Mouse (Mus musculus): Measurements from ENCODE around the gene Actr10. TPM values are rescaled to one million over a fixed set of nuclear protein-coding genes. Genes with fewer than 3 reads are reported as not detected.

Gene Actr10
- total and polyA plus RNA-seq, 3 experiments: 60.2 to 168 (median 135) TPM

- in situ Hi-C loops (cut with MboI; ENCODE audit: low pct_ligation_motif_present, low pct_unique_long_range_greater_than_20kb, low sequenced_read_pairs): loop anchor here (10.0 to 25.0 kb wide), 2 partner anchors 416 to 674 kb away; partner anchors contain the start of gene Pygl
- Histone ChIP-seq H3K27me3 (replicated peaks) (no peaks in the 10 kb centered on the region), H3K4me2 (ENCODE audit: insufficient read depth, low read depth, poor library complexity, severe bottlenecking) (peak overlapping the region; percentile 39), H3K4me3 (replicated peaks in 1 of 3; ENCODE audit: low read depth in 2 of 3, low read length in 2 of 3, poor library complexity in 1 of 3) (no peak overlapping the region), H3K79me2 (replicated peaks; ENCODE audit: control insufficient read depth, extremely low read depth, insufficient read depth, poor library complexity, severe bottlenecking) (no peaks in the 10 kb centered on the region), H3K9ac (ENCODE audit: insufficient read depth, low read depth) (no peak overlapping the region), H3K9me3 (replicated peaks; ENCODE audit: low read length) (peaks cover 2% of the 10 kb centered on the region), H3K4me1 (ENCODE audit: control insufficient read depth in 1 of 2, insufficient read depth in 2 of 2) (peaks cover 6 to 34% of the 10 kb centered on the region in 2 experiments), H3K27ac (ENCODE audit: insufficient read depth, low read depth) (no peak overlapping the region), H3K36me3 (replicated peaks in 1 of 2; ENCODE audit: control insufficient read depth in 1 of 2, insufficient read depth in 1 of 2, low read length in 1 of 2) (no peaks in the 10 kb centered on the region)
- TF ChIP-seq MEF2A (IDR thresholded peaks at IDR 0.05; ENCODE audit: borderline replicate concordance, low read depth, low read length): peak; percentile 32; the same call in 1 of the 2 replicates
- TF ChIP-seq NELFE (IDR thresholded peaks at IDR 0.05; ENCODE audit: low read depth, low read length): peak; percentile 39; the same call in 1 of the 2 replicates
- peak; percentile 68 to 94 for TF ChIP-seq CTCF (conservative IDR thresholded peaks at IDR 0.05 in 1 of 2, IDR thresholded peaks at IDR 0.05 in 1 of 2; ENCODE audit: low read depth in 2 of 2, low read length in 2 of 2)
- TF ChIP-seq UBTF (IDR thresholded peaks at IDR 0.05; ENCODE audit: low read depth, low read length): no peak
- peak; percentile 80 for TF ChIP-seq ZC3H11A (IDR thresholded peaks at IDR 0.05; ENCODE audit: low read depth, low read length)
- no peak for TF ChIP-seq BHLHE40 (IDR thresholded peaks at IDR 0.05; ENCODE audit: low read depth, low read length)
- TF ChIP-seq ELF1 (IDR thresholded peaks at IDR 0.05; ENCODE audit: low read depth, low read length): no peak
- TF ChIP-seq ZNF384 (IDR thresholded peaks at IDR 0.05; ENCODE audit: low read depth, low read length): no peak
- no peak for TF ChIP-seq ZMIZ1 (IDR thresholded peaks at IDR 0.05; ENCODE audit: low read depth, low read length)
- TF ChIP-seq GABPA (IDR thresholded peaks at IDR 0.05; ENCODE audit: insufficient replicate concordance, low read depth, low read length): no peak
- TF ChIP-seq RAD21 (IDR thresholded peaks at IDR 0.05; ENCODE audit: low read depth, low read length): peak; percentile 94
- TF ChIP-seq SMC3 (IDR thresholded peaks at IDR 0.05; ENCODE audit: low read depth, low read length): peak; percentile 87
- DNase-seq (ENCODE audit: extremely low read depth): peak; percentile 83
- dilution Hi-C loops (cut with MboI; ENCODE audit: extremely low pct_ligation_motif_present, extremely low pct_unique_long_range_greater_than_20kb, low sequenced_read_pairs): no loop called here
These were observed 26.6 kb upstream of the Actr10 start for GRCm38 (mm10) chr12:70911029-70911428.

DNA sequence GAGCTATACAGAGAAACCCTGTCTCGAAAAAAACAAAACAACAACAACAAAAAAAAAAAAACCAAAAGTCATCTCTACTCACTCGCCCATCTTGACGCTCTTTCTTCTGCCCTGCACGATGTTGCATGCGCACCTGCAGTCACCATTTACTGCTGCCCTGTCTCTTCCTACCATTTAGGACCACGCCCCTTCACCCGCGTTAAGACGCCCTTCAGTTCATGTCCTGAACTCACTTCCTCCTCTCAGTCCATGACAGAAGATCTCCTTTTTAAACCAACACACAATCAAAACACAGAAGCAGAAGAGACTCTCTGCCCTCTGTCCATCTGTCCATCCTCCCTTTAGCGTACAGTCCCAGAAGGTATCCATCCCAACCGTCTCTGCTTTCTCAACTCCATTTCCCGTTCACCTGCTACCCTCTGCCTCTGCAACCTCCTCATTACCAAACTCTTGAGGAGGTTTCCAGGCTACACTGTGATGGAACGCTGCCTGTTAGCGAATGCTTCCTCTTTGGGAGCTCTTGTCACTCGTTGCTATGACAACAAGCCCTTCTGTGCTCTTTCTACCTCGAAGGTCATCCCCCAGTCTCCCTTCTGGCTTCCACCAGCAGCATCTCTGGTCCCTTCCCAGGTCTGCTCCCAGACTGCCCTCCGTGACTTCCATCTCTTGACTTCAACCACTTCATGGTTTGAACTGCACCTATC is 25.8 kb upstream of the Actr10 start:
- peaks cover 6 to 34% of the 10 kb centered on the region in 2 experiments for H3K4me1 ChIP-seq (ENCODE audit: control insufficient read depth in 1 of 2, insufficient read depth in 2 of 2)
- TF ChIP-seq JUND (conservative IDR thresholded peaks at IDR 0.05; ENCODE audit: low read depth, low read length) (no peak), MXI1 (IDR thresholded peaks at IDR 0.05; ENCODE audit: low read depth, low read length) (0 out of 2 replicates have a peak, but pooled peaks have one; percentile 25)
- H3K9ac ChIP-seq (ENCODE audit: insufficient read depth, low read depth): no peak overlapping the region
- H3K79me2 ChIP-seq (replicated peaks; ENCODE audit: control insufficient read depth, extremely low read depth, insufficient read depth, poor library complexity, severe bottlenecking): no peaks in the 10 kb centered on the region
- no peak overlapping the region for H3K27ac ChIP-seq (ENCODE audit: insufficient read depth, low read depth)
- dilution Hi-C loops (cut with MboI; ENCODE audit: extremely low pct_ligation_motif_present, extremely low pct_unique_long_range_greater_than_20kb, low sequenced_read_pairs): no loop called here
- in situ Hi-C loops (cut with MboI; ENCODE audit: low pct_ligation_motif_present, low pct_unique_long_range_greater_than_20kb, low sequenced_read_pairs): loop anchor here (10.0 to 25.0 kb wide), 2 partner anchors 417 to 675 kb away; partner anchors contain the start of gene Pygl
- peak; percentile 44 for DNase-seq (ENCODE audit: extremely low read depth)
- H3K36me3 ChIP-seq (replicated peaks in 1 of 2; ENCODE audit: control insufficient read depth in 1 of 2, insufficient read depth in 1 of 2, low read length in 1 of 2): no peaks in the 10 kb centered on the region
- no peaks in the 10 kb centered on the region for H3K27me3 ChIP-seq (replicated peaks)
- no peak overlapping the region for H3K4me3 ChIP-seq (replicated peaks in 1 of 3; ENCODE audit: low read depth in 2 of 3, low read length in 2 of 3, poor library complexity in 1 of 3)
- H3K9me3 ChIP-seq (replicated peaks; ENCODE audit: low read length): no peaks in the 10 kb centered on the region
- peak overlapping the region; percentile 39 for H3K4me2 ChIP-seq (ENCODE audit: insufficient read depth, low read depth, poor library complexity, severe bottlenecking)
